Mouse (Mus musculus): ENCODE data around the gene Tyrobp.

The Tyrobp gene

GRCm38 (mm10) chr7:30413596-30413995 is at the start of gene Tyrobp:
Tyrobp (plus strand) TSS chr7:30413760.
- DNase-seq: no peak

- no peak for DNase-seq
Measured at GRCm38 (mm10) chr7:30367466-30367865, 46.1 kb upstream of the Tyrobp start.

GRCm38 (mm10) chr7:30373501-30373962 is 40.0 kb upstream of the Tyrobp start:
- peak; percentile 94 for DNase-seq

- no peak for DNase-seq
Measured at GRCm38 (mm10) chr7:30380061-30380460, 33.5 kb upstream of the Tyrobp start.

GRCm38 (mm10) chr7:30384106-30384505 is 29.5 kb upstream of the Tyrobp start:
- no peak for DNase-seq

GRCm38 (mm10) chr7:30392746-30393520 is 20.6 kb upstream of the Tyrobp start:
- DNase-seq: no peak

GRCm38 (mm10) chr7:30393631-30394030 is 19.9 kb upstream of the Tyrobp start:
- no peak for DNase-seq

GRCm38 (mm10) chr7:30394379-30394778 is 19.2 kb upstream of the Tyrobp start:
- no peak for DNase-seq

GRCm38 (mm10) chr7:30394871-30395270 is 18.7 kb upstream of the Tyrobp start:
- DNase-seq: no peak

- DNase-seq: no peak
Measured at GRCm38 (mm10) chr7:30399671-30400070, 13.9 kb upstream of the Tyrobp start.

GRCm38 (mm10) chr7:30402343-30402742 is 11.2 kb upstream of the Tyrobp start:
- DNase-seq: no peak

GRCm38 (mm10) chr7:30408639-30409038 is 4.9 kb upstream of the Tyrobp start:
- DNase-seq: no peak

- DNase-seq: no peak
Measured at GRCm38 (mm10) chr7:30409789-30410188, 3.8 kb upstream of the Tyrobp start.

- no peak for DNase-seq
Measured at GRCm38 (mm10) chr7:30411023-30411422, 2.5 kb upstream of the Tyrobp start.

- no peak for DNase-seq
Measured at GRCm38 (mm10) chr7:30412735-30413147, 819 bp upstream of the Tyrobp start.

- no peak for DNase-seq
Measured at GRCm38 (mm10) chr7:30417856-30418255, 4.3 kb downstream of the Tyrobp start.

GRCm38 (mm10) chr7:30419561-30420499 is 6.3 kb downstream of the Tyrobp start, which contains the start of gene Hcst:
Hcst (minus strand) TSS chr7:30419854.
- DNase-seq: no peak

GRCm38 (mm10) chr7:30420673-30421072 is 7.1 kb downstream of the Tyrobp start:
- DNase-seq: no peak

GRCm38 (mm10) chr7:30421175-30421889 is 7.8 kb downstream of the Tyrobp start, which contains the start of gene Nfkbid:
Nfkbid (plus strand) TSS chr7:30421732.
- DNase-seq: peak; percentile 61

GRCm38 (mm10) chr7:30421890-30422435 is 8.4 kb downstream of the Tyrobp start:
- peak; percentile 96 for DNase-seq

GRCm38 (mm10) chr7:30422560-30422959 is 9.0 kb downstream of the Tyrobp start:
- no peak for DNase-seq

GRCm38 (mm10) chr7:30423071-30423641 is 9.6 kb downstream of the Tyrobp start:
- DNase-seq: peak; percentile 72

Measured in right cerebral cortex, postnatal 25 days (tissue).